Mouse (Mus musculus) megakaryocyte-erythroid progenitor cell, adult 5-6 weeks (primary cell): ENCODE data around the gene Gm10447. TPM values are rescaled to one million over a fixed set of nuclear protein-coding genes. Genes with fewer than 3 reads are reported as not detected.
A peak's percentile ranks its signal among the peaks of the same experiment; 100 is the strongest.

Experiments
- ATAC-seq: replicated peaks from 2 replicates; pipeline ENCODE4 v1.8.0; 2016; ENCODE audit warnings: mild to moderate bottlenecking, inconsistent platforms; ENCODE audit not compliant: severe bottlenecking, poor library complexity, low FRiP score, low TSS enrichment
- total RNA-seq, 2 experiments: library from RNA; stranded (forward) in 1 of 2; stranded (reverse) in 1 of 2; fragments of 200-1000, 215-1000 nt in 1 of 2; fragments of >200 nt in 1 of 2; fragmentation: Nextera tagmentation in 1 of 2; gene quantifications; 2 replicates each; pipeline ENCODE4 v1.2.3; 2014 to 2017

Gm10447 gene
- total RNA-seq, 2 experiments from 2014 or later, result not detected

DNA sequence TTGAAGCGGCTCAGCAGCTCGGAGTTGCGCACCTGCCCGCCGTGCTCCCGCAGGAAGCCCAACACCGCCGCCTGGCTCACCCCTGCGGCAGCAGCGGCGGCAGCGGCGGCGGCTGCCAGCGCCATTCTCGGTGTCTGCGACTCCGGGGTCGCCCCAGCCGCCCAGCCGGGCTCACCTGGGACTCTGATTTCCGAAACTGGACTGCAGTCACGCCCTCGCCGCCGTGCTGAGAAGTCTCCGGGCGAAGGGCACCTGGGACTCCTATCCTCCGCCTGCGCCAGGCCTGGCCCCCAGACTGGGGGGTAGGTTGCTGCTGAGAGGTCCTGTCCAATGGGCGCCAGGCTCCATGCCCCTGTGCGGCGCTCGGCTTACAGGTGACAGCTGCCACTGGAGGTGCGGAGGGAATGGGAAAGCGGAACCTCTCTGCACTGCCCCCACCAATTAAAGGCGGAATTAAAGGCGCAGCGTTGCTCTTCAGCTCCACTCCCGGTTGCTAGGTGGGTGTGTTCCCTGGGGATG is 22.9 kb upstream of the Gm10447 start, which contains the start of the genes Gm9945 and Sowaha:
TSS of gene Gm9945 (plus strand) at position 384 of the 519 bp plus-strand sequence.
TSS of gene Sowaha (minus strand) at position 492 of the 519 bp plus-strand sequence.
- ATAC-seq, result peak; percentile 22; the same call in 1 of the 2 replicates

GRCm38 (mm10) chr11:53479171-53479782 is 22.4 kb upstream of the Gm10447 start:
- ATAC-seq, result no peak

GRCm38 (mm10) chr11:53478383-53479170 is 21.7 kb upstream of the Gm10447 start:
- ATAC-seq, result no peak

DNA sequence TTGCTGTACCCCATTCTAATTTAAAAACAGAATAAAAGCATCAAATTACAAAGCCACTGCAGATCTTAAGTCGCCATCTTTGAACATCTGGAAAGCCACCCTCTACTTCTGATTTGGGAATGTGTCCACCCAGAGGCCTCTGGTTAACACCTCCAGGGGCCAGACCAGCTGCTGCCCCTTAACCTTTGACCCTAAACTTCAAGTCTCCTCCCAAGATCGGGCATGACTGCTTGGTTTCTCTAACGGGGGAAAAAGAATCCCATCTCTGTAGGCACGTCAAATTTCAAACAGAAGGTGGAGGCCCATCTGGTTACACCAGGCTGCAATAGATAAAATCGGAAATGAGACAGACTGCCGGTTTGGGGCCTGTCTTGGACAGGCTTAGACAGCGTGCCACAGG is 20.9 kb upstream of the Gm10447 start:
- no peak for ATAC-seq

DNA sequence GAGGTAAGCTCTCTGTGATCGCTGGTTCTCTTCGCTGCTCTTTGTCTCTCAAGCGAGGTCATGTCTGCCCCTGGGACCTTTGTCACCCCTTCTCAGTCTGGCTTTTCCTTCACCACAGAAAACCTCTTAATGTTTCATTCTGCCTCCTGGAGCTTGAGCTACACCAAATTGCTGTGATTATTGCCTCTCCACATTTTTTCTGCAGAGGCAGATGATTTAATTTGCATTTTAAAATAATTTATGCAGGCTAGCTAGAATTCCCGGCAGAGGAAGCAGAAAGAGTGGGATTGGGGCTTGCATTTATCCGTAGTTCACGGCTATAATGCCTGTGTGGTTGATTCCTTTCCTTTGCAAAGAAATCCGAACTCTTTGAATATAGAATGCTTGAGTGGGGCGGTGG is 18.7 kb upstream of the Gm10447 start:
- no peak for ATAC-seq

- no peak for ATAC-seq
These were observed 15.8 kb upstream of the Gm10447 start for GRCm38 (mm10) chr11:53472709-53473108.

GRCm38 (mm10) chr11:53469968-53470695 is 13.2 kb upstream of the Gm10447 start, which contains the start of gene Gm9837:
Gene Gm9837 (minus strand): TSS chr11:53470479.
- peak; percentile 89 for ATAC-seq

- no peak for ATAC-seq
These were observed 12.5 kb upstream of the Gm10447 start for GRCm38 (mm10) chr11:53469294-53469967.

DNA sequence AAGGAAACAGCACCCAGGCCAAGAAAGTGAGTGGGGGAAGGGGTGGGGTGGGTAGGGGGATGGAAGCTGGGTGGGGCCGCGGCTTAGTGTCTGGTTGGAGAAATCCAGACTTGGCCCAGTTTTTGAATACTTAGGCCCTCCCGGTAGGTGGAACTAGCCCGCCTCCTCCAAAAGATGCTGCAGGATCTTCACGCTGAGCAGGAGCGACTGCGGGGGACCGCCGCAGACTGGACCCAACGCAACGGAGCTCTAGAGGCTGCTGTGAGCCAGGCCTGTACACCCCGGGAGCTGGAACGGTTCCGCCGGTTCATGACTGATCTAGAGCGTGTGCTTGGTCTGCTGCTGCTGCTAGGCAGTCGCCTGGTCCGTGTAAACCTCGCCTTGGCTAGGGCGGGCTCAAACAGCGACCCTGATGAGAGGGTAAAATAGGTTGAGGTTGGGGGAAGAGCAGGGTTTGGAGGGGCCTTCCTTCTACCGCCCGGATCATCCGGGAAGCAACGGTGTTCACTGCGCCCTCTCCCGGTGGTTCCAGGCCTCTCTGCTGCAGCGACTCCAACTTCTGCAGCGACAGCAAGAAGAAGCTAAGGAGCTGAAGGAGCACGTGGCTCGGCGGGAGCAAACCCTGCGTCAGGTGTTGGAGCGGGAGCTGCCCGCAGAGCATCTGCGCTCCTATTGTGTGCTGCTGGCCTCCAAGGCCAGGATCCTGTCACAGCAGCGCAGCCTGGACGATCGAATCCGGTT is 9.5 kb upstream of the Gm10447 start:
- peak; percentile 46; the same call in 1 of the 2 replicates for ATAC-seq

DNA sequence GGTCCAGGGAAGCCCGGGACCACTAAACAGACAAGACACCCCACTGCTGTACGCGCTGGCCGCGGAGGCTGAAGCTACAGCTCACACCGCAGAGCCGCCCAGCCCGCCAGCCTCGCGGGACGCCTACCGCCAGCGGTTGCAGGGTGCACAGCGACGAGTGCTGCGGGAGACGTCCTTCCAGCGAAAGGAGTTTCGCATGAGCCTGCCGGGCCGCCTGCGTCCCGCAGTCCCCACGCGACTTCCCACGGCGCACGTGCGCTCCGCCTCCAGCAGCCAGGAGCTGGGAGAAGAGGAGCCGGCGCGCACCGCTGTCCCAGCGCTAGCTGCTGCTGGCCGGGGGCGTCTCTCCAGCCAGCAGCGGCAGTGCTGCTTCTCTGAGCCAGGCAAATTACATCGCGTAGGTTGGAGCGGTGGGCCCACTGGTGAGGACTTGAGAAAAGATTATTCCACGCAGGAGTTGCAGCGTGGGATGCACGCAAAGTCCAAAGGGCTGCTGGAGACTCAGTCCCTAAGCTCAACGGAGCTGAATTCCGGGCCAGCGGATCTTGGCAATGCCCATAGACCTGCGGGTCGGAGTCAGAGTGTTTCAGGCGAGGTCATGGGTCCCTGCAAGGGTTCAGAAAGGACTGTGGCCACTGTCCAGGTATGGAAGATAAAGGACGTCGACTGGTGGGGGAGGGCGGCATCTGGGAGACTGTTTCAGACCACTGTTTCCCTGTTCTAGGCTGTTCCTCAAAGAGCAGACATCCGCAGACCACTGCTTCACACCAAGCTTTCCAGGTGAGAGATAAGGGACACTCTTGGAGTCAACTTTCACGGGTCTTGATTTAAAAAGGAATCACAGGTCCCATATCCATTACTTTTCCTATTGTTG is 6.9 kb upstream of the Gm10447 start:
- no peak for ATAC-seq

DNA sequence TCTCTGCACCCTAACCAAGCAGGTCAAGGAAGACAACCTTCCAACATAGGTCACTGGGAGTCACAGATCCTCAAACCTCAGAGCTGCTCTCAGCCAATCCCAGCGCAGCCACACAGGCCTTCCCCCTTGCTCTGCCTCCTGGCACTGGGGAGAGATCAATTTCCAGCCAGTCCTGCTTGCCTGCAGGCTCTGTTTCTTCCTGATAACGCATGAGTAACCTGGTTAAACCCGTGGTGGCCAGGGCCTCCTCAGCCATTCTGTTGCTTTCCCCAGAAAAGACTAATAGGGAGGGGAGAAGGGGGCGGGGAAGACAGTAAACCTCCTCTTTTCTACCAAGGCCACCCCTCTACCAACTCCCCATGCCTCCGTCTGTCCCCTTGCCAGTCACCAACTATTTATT is 4.8 kb upstream of the Gm10447 start:
- ATAC-seq, result peak; percentile 81

- no peak for ATAC-seq
These were observed 3.3 kb upstream of the Gm10447 start for GRCm38 (mm10) chr11:53460192-53460591.

DNA sequence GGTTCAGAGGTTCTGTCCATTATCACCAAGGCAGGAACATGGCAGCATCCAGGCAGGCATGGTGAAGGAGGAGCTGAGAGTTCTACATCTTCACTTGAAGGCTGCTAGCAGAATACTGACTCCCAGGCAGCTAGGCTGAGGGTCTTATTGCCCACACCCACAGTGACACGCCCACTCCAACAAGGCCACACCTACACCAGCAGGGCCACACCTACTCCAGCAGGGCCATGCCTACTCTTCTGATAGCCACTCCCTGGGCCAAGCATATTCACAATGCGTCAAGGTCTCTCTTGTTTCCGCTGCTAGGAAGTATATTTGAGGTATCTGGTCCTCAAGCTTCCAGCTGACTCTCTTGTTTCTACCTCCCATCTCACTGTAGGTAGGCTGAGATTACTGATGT is 2.1 kb upstream of the Gm10447 start:
- no peak for ATAC-seq

- ATAC-seq, result no peak
These were observed 553 bp upstream of the Gm10447 start for GRCm38 (mm10) chr11:53457372-53457954.

- no peak for ATAC-seq
These were observed 3.9 kb downstream of the Gm10447 start for GRCm38 (mm10) chr11:53453031-53453430.

DNA sequence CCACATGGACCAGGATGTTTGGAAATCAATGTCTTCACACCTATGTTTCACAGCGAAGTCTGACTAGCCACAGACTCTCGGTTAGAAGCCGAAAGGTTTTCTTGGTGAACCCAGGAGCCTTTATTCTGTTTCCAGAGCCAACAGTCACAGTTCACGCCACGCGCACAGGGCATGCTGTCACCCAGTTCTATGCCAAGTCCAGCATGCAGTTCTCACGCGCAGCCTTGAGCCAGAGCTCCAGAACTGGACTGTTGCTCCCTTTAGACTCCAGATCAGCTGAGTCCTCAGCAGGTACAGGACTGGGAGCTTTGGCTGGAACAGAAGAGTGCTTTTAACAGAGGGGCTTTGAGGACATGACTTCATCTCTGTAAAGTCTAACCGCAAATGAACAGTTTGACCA is 4.5 kb downstream of the Gm10447 start:
- no peak for ATAC-seq

- no peak for ATAC-seq
These were observed 5.5 kb downstream of the Gm10447 start for GRCm38 (mm10) chr11:53451361-53451760.
